Mouse (Mus musculus) neural tube, embryonic 14.5 days (tissue): Measurements from ENCODE around the gene P2ry12. TPM values are rescaled to one million over a fixed set of nuclear protein-coding genes. Genes with fewer than 3 reads are reported as not detected.

Experiments
- polyA plus RNA-seq: library from polyadenylated mRNA; unstranded; fragments of >200 nt; fragmentation: Nextera tagmentation; extraction: Ambion mirVana; gene quantifications from 2 replicates; pipeline ENCODE4 v1.2.1, GENCODE M21; 2014

The P2ry12 gene
- polyA plus RNA-seq, 1 experiment from 2014 or later: 10.4 TPM

Other genes with a start within 250 kb of the P2ry12 start
- 1.8 and 2.0 TPM in 2 replicates for gene Gpr171, start 161.1 kb downstream of the P2ry12 start, polyA plus RNA-seq
- 5.7 and 6.2 TPM in 2 replicates for gene P2ry14, start 109.3 kb downstream of the P2ry12 start, polyA plus RNA-seq
- gene Gpr87, start 67.8 kb downstream of the P2ry12 start, polyA plus RNA-seq: 0.22 and 0.46 TPM in 2 replicates
- gene P2ry13, start 52.0 kb downstream of the P2ry12 start, polyA plus RNA-seq: 1.7 and 2.3 TPM in 2 replicates
- 3.1 and 3.6 TPM in 2 replicates for gene Igsf10, start 81.5 kb upstream of the P2ry12 start, polyA plus RNA-seq